8 mouse cellular contexts compared by ENCODE assay signal in the genomic region with DNA sequence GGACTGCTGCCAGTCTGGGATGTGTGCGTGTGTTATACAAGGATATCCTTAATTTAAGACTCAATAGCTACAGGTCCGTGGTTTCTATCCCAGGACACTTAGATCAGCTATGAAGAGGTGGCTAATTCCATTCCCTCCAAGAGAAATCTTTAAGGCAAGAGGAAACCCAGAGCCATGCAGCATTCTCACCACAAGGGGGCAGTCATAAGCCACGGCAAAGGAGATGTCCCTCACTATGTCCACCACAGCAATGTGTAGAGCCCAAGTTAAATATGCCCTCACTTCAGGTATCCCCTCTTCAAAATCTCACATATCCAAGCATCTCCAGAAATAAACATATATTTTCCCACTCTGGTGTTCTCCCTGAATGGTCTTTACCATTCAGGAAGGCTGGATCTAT. TPM values are rescaled to one million over a fixed set of nuclear protein-coding genes. Genes with fewer than 3 reads are reported as not detected.
DNase-seq lines count a peak whose midpoint lies in the region; ATAC-seq lines count a peak whose summit lies in the region.

No protein-coding gene starts in this region.

- peaks cover 8% of the 10 kb centered on the region; the same call in 1 of the 2 replicates for H3K36me3 ChIP-seq in intestine, embryonic 14.5 days (ENCODE audit: control insufficient read depth, insufficient read depth, low read length)
- H3K36me3 ChIP-seq in intestine, embryonic 16.5 days (ENCODE audit: control insufficient read depth, insufficient read depth, low read length), result no peaks in the 10 kb centered on the region; the same call in none of the 2 replicates
- H3K36me3 ChIP-seq in forebrain, embryonic 16.5 days (ENCODE audit: control insufficient read depth, insufficient read depth), result no peaks in the 10 kb centered on the region
- H3K36me3 ChIP-seq in midbrain, embryonic 14.5 days (ENCODE audit: control insufficient read depth, insufficient read depth, low read length), result no peaks in the 10 kb centered on the region

- H3K4me1 ChIP-seq in intestine, embryonic 14.5 days (replicated peaks; ENCODE audit: control insufficient read depth, insufficient read depth, low read length), result 0 out of 2 replicates have a peak, but pooled peaks cover 7% of the 10 kb centered on the region
- no peaks in the 10 kb centered on the region for H3K4me1 ChIP-seq in intestine, embryonic 16.5 days (ENCODE audit: control insufficient read depth, insufficient read depth, low read length)
- peaks cover 34% of the 10 kb centered on the region for H3K4me1 ChIP-seq in forebrain, embryonic 16.5 days (replicated peaks; ENCODE audit: control insufficient read depth, insufficient read depth, low read length)
- H3K4me1 ChIP-seq in midbrain, embryonic 14.5 days (ENCODE audit: control insufficient read depth, insufficient read depth, low read length), result peaks cover 34% of the 10 kb centered on the region

- H3K27ac ChIP-seq in intestine, embryonic 14.5 days (ENCODE audit: low read depth), result no peak overlapping the region
- H3K27ac ChIP-seq in intestine, embryonic 16.5 days (ENCODE audit: low read length), result no peak overlapping the region
- no peak overlapping the region for H3K27ac ChIP-seq in forebrain, embryonic 16.5 days (ENCODE audit: low read length)
- no peak overlapping the region for H3K27ac ChIP-seq in midbrain, embryonic 14.5 days (replicated peaks; ENCODE audit: low read depth, low read length)

- intact Hi-C loops in left cerebral cortex, postnatal 25 days (cut with DNase I), result loop anchor here (2.0 to 5.0 kb wide), 2 partner anchors 92 to 561 kb away; no protein-coding TSS in a partner anchor

- no peak overlapping the region for H3K9ac ChIP-seq in intestine, embryonic 14.5 days (ENCODE audit: low read length)
- H3K9ac ChIP-seq in intestine, embryonic 16.5 days (ENCODE audit: low read depth, low read length), result no peak overlapping the region
- no peak overlapping the region for H3K9ac ChIP-seq in forebrain, embryonic 16.5 days (replicated peaks; ENCODE audit: low read depth, low read length)
- H3K9ac ChIP-seq in midbrain, embryonic 14.5 days (replicated peaks; ENCODE audit: low read length), result no peak overlapping the region

- 0 out of 2 replicates have a peak, but pooled peaks have one; percentile 37 for ATAC-seq in intestine, embryonic 14.5 days (replicated peaks; ENCODE audit: low FRiP score, low TSS enrichment, low read depth)
- no peak; the same call in 1 of the 2 replicates for ATAC-seq in intestine, embryonic 16.5 days
- ATAC-seq in forebrain, embryonic 16.5 days, result peak; percentile 49; the same call in 1 of the 2 replicates
- no peak for ATAC-seq in midbrain, embryonic 14.5 days (ENCODE audit: low FRiP score, low TSS enrichment)

- H3K9me3 ChIP-seq in intestine, embryonic 14.5 days (ENCODE audit: control insufficient read depth, low read length), result no peaks in the 10 kb centered on the region
- no peaks in the 10 kb centered on the region for H3K9me3 ChIP-seq in intestine, embryonic 16.5 days (ENCODE audit: control insufficient read depth, low read length)
- no peaks in the 10 kb centered on the region for H3K9me3 ChIP-seq in forebrain, embryonic 16.5 days (ENCODE audit: control insufficient read depth, low read length)
- H3K9me3 ChIP-seq in midbrain, embryonic 14.5 days (ENCODE audit: control insufficient read depth, low read length), result no peaks in the 10 kb centered on the region

- no peak overlapping the region for H3K4me2 ChIP-seq in intestine, embryonic 14.5 days (ENCODE audit: low read length)
- H3K4me2 ChIP-seq in intestine, embryonic 16.5 days (ENCODE audit: low read depth, low read length), result no peak overlapping the region
- no peak overlapping the region for H3K4me2 ChIP-seq in forebrain, embryonic 16.5 days (ENCODE audit: low read length)
- H3K4me2 ChIP-seq in midbrain, embryonic 14.5 days (ENCODE audit: low read length), result no peak overlapping the region

- WGBS in intestine, embryonic 14.5 days, result 12% methylated on average over 3 of the region's 3 CpGs
- 16% methylated on average over 3 of the region's 3 CpGs for WGBS in intestine, embryonic 16.5 days
- 10% methylated on average over 3 of the region's 3 CpGs for WGBS in forebrain, embryonic 16.5 days
- 8% methylated on average over 3 of the region's 3 CpGs for WGBS in midbrain, embryonic 14.5 days

- H3K27me3 ChIP-seq in intestine, embryonic 14.5 days (replicated peaks; ENCODE audit: control insufficient read depth, insufficient read depth, low read length), result no peaks in the 10 kb centered on the region
- no peaks in the 10 kb centered on the region for H3K27me3 ChIP-seq in intestine, embryonic 16.5 days (replicated peaks; ENCODE audit: control insufficient read depth, insufficient read depth, low read length)
- H3K27me3 ChIP-seq in forebrain, embryonic 16.5 days (replicated peaks; ENCODE audit: control insufficient read depth, insufficient read depth, low read length), result no peaks in the 10 kb centered on the region
- no peaks in the 10 kb centered on the region for H3K27me3 ChIP-seq in midbrain, embryonic 14.5 days (ENCODE audit: control insufficient read depth, insufficient read depth, low read length)

- H3K4me3 ChIP-seq in intestine, embryonic 14.5 days (ENCODE audit: low read depth, low read length), result no peak overlapping the region
- no peak overlapping the region for H3K4me3 ChIP-seq in intestine, embryonic 16.5 days (ENCODE audit: low read length)
- no peak overlapping the region for H3K4me3 ChIP-seq in forebrain, embryonic 16.5 days (replicated peaks; ENCODE audit: low read length)
- H3K4me3 ChIP-seq in midbrain, embryonic 14.5 days (replicated peaks; ENCODE audit: low read depth, low read length), result no peak overlapping the region

- peak; percentile 90 for DNase-seq in intestine, embryonic 14.5 days (ENCODE audit: low spot score)
- peak; percentile 47 for DNase-seq in c-Kit-positive CD71-negative TER-119-negative erythroid progenitor cells, embryonic 14.5 days (ENCODE audit: low read depth)
- peak; percentile 34 for DNase-seq in kidney, adult 11 months
- peak; percentile 83 to 89 for DNase-seq in left cerebral cortex, postnatal 25 days (ENCODE audit: low spot score in 2 of 2)
- peak; percentile 92 for DNase-seq in midbrain, embryonic 14.5 days
- peak; percentile 22 to 25 for DNase-seq in spleen, postnatal 36 days (ENCODE audit: low spot score in 2 of 2)

RNA-seq across cellular contexts. Expression of gene Crb2, which starts 39.6 kb away (rescaled TPM):
- polyA plus RNA-seq in intestine, embryonic 14.5 days (2014; fragmentation: Nextera tagmentation; extraction: Ambion mirVana), result 3.6 and 4.2 TPM in 2 replicates
- 0.95 and 1.1 TPM in 2 replicates for polyA plus RNA-seq in intestine, embryonic 16.5 days (2015; fragmentation: Nextera tagmentation; extraction: Ambion mirVana)
- 5.0 and 5.7 TPM in 2 replicates for polyA plus RNA-seq in forebrain, embryonic 16.5 days (2015; fragmentation: Nextera tagmentation; extraction: Ambion mirVana)
- 1 to 10 TPM; 3.1 to 3.9 TPM for total RNA-seq in left cerebral cortex, postnatal 25 days (2021)
- 3.5 and 5.8 TPM in 2 replicates for polyA plus RNA-seq in midbrain, embryonic 14.5 days (2014; fragmentation: Nextera tagmentation; extraction: Ambion mirVana)

Comparison
In these comparisons a context has a peak if more than half of its experiments do, and no peak if none do; other contexts are left out.
1. ATAC-seq: peak in intestine, embryonic 14.5 days (single experiment) and forebrain, embryonic 16.5 days (single experiment); none in intestine, embryonic 16.5 days (single experiment) and midbrain, embryonic 14.5 days (single experiment).
2. DNase-seq: peak in every context shown above with its lines; median percentile 92 in midbrain, embryonic 14.5 days; 90 in intestine, embryonic 14.5 days; 86 in left cerebral cortex, postnatal 25 days; 47 in c-Kit-positive CD71-negative TER-119-negative erythroid progenitor cells, embryonic 14.5 days; 34 in kidney, adult 11 months; 24 in spleen, postnatal 36 days.